Mouse (Mus musculus): ENCODE results near the gene Hoxc8.

Gene Hoxc8

DNA sequence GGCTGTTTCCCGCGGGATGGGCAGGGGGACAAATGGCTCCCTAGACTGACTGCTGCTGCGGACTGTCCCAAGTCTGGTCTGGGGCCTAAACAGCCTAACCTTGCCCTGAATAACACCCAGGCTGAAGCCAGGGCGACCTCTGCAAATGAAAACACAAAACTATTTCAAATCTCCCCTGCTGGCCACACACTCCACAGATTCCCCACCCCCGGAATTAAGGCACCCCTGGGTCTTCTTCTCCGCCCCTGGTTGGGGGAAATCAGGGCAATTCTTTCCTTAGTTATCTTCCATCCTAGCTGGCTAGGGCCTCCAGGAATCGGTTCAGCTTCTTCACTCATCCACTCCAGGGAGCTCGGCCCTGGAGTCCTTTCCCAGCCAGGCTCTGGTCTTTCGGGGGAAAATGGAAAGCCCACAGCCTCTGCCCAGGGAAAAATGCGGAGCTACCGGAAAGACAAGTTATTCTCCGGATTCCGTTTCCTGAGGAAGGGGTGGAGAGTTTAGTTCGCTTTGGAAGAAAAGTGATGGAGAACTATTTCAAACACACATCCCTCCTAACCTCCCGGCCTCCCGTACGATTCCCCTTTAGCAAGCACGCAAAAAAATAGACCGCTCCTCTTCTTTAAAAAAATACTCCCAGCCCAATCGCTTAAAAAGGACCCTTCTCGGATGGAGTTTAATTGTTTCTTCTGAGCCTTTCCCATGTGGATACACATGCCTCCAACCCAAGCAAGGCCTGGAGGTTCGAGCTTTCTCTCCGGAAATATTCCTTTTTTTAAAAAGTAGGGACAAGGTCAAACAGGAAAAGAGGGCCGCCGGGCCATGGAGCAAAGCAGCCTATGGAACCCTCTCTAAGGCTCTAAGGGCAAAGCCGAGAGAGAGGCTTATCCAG, 25.2 kb upstream of the Hoxc8 start:
- DNase-seq (ENCODE audit: low read depth, low spot score) = no peak

GRCm38 (mm10) chr15:102965892-102966775, 24.3 kb upstream of the Hoxc8 start:
- DNase-seq (ENCODE audit: low read depth, low spot score) = peak; percentile 90

DNA sequence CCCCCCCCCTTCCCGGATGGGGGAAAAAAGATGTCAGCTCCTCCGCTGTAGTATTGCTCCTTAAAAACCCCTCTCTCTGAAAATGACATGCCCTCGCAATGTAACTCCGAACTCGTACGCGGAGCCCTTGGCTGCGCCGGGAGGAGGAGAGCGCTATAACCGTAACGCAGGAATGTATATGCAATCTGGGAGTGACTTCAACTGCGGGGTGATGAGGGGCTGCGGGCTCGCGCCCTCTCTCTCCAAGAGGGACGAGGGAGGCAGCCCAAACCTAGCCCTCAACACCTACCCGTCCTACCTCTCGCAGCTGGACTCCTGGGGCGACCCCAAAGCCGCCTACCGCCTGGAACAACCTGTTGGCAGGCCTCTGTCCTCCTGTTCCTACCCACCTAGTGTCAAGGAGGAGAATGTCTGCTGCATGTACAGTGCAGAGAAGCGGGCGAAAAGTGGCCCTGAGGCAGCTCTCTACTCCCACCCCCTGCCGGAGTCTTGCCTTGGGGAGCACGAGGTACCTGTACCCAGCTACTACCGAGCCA, 23.6 kb upstream of the Hoxc8 start, which contains the start of gene Hoxc10:
Gene Hoxc10 (plus strand): TSS at position 21 of the 536 bp plus-strand sequence.
- no peak for DNase-seq (ENCODE audit: low read depth, low spot score)

DNA sequence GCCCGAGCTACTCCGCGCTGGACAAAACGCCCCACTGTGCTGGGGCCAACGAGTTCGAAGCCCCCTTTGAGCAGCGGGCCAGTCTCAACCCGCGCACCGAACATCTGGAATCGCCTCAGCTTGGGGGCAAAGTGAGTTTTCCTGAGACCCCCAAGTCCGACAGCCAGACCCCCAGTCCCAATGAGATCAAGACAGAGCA, 23.2 kb upstream of the Hoxc8 start, which contains the start of gene Hoxc5:
Gene Hoxc5 (plus strand): TSS at position 132 of the 199 bp plus-strand sequence.
- no peak for DNase-seq (ENCODE audit: low read depth, low spot score)

DNA sequence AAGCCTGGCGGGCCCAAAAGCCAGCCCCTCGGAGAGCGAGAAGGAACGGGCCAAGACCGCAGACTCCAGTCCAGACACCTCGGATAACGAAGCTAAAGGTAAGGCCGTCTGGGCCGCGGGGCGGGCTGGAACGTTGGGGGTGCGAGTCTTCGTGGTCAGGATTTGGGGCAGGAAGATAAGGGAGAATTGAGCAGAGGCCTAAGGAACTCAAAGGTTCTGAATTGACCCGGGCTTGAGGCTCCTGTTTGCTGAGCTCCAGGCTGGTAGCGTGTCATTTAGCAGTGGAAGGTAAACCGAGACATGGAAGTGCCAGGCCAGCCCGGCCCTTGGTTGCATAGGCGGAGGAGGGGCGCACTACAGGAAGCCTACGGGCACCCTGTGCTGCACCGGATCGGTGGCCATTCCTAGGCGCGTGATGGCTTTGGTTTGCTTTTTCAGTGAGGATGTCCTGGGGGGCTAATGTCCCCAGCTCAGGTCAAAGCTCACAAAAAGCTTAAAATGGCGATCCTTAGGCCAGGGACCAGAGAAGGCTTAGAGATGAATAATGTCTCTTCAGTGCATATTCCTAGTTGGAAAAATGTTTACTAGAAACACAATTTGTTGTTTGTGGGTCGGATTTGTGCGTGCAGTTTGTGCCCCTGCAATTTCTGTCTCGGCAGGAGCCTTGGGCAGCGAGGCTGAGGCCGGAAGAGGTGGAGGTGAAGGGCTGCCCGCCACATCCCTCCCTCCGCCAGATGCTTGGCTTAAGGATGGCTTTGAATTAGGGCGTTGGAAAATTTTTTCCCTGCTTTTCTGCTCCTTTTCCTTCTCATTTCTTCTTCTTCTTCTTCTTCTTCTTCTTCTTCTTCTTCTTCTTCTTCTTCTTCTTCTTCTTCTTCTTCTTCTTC, 22.7 kb upstream of the Hoxc8 start:
- DNase-seq (ENCODE audit: low read depth, low spot score) = no peak

GRCm38 (mm10) chr15:102969296-102969695, 21.1 kb upstream of the Hoxc8 start:
- DNase-seq (ENCODE audit: low read depth, low spot score) = no peak

GRCm38 (mm10) chr15:102970740-102971139, 19.7 kb upstream of the Hoxc8 start:
- peak; percentile 67 for DNase-seq (ENCODE audit: low read depth, low spot score)

- DNase-seq (ENCODE audit: low read depth, low spot score) = no peak
Observed at GRCm38 (mm10) chr15:102972254-102972653, 18.2 kb upstream of the Hoxc8 start.

DNA sequence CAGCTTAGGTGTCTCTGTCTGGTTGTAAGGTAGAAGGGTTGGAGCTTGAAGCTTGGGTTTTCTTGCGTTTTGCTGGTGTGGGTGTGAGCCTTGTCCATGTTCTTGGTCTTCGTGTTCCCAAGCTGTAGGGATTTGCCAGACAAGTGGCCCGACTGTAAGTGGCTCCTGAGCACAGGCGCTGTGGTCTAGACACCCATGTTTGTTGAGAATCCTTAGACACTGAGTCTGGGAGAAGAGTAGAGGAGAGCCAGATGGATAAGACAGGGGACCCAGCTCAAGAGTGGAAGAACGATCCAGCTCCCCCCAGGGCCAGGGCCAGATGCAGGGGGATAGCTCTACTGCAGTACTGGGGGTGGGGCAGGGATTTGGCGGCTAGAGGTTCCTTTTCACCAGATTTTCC, 17.7 kb upstream of the Hoxc8 start:
- DNase-seq (ENCODE audit: low read depth, low spot score) = no peak

GRCm38 (mm10) chr15:102975034-102975433, 15.4 kb upstream of the Hoxc8 start:
- no peak for DNase-seq (ENCODE audit: low read depth, low spot score)

- no peak for DNase-seq (ENCODE audit: low read depth, low spot score)
Observed at GRCm38 (mm10) chr15:102975688-102976111, 14.7 kb upstream of the Hoxc8 start.

DNA sequence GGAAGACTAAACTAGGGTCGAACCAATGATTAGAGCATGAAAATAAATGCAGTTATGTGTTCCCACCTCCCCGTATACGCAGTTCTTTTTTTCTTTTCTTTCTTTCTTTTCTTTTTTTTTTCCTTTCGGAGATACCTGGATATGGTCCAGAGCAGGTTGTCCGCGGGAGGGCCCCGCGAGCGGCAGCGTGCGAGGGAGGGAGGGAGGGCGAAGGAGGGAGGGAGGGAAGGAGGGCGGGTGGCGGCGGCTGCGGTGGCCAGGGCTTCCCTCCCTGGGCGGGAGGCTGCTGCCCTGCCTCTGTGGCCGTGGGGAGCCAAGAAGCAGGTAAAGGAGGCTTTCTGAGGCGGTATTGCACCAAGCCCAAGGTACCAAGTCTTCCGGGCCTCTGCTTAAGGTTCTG, 14.2 kb upstream of the Hoxc8 start, which contains the start of gene Hoxc9:
Gene Hoxc9 (plus strand): TSS at position 269 of the 400 bp plus-strand sequence.
- DNase-seq (ENCODE audit: low read depth, low spot score) = no peak

- no peak for DNase-seq (ENCODE audit: low read depth, low spot score)
Observed at GRCm38 (mm10) chr15:102976631-102977422, 13.6 kb upstream of the Hoxc8 start.

GRCm38 (mm10) chr15:102977423-102977974, 12.9 kb upstream of the Hoxc8 start:
- no peak for DNase-seq (ENCODE audit: low read depth, low spot score)

DNA sequence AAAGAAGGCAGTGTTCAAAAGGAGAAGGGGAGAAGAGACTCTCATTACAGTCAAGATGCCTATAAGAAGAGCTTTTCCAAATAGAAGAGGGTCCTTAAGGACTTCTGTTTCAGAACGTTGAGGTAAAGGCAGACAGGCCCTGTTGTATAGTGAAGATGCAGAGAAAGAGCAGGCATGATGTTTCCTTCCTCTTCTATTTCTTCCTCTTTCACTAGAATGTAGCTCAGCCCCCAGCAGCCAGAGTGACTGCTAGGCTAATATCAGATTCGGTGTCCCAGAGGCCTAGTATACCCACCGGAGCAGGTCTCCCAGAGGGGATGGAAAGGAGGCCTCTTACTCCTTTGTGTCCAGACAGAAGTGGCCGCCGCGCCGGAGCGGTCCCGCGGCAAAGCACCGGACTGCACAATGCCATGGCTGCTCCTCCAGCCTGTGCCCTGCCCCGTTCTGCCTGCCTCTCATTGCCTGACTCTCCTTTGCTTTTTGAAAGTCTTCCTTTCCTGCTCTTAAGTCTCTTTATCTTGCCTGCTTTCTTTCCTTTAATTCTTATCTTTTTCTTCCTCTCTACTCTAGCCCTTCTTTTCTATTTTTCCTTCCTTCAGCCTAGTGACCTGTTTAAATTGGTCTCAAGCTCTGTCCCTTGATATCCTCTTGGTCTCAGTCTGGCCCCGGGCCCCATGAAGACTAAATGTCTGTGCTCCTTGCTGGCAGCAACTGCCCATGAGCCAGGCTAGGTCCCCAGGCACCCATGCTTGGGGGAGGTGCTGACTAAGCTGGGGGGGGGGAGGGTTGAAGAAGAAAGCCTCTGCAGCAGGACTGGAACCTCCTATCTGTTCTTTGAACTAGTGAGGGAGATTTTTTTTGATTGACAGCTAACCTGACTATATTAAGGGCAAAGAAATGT, 11.5 kb upstream of the Hoxc8 start:
- DNase-seq (ENCODE audit: low read depth, low spot score) = peak; percentile 31

DNA sequence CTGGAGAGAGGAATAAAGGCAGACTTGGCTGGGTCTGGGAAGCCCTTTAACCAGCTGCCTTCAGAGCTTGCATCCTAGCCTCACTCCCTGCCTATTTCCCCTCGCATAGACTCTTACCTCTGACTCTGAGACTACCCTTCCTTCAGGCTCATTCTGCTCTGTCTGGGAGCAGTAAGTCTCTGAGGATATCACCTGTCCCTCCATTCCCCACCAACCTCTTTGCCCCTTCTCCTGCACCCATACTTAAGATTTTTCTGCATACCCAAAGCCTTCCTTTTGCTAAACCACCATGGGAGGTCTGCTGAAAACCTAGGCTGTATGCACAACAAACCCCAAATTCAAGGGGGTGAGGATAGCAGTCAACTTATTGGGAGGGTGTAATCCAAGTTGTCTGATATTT, 10.5 kb upstream of the Hoxc8 start:
- no peak for DNase-seq (ENCODE audit: low read depth, low spot score)

DNA sequence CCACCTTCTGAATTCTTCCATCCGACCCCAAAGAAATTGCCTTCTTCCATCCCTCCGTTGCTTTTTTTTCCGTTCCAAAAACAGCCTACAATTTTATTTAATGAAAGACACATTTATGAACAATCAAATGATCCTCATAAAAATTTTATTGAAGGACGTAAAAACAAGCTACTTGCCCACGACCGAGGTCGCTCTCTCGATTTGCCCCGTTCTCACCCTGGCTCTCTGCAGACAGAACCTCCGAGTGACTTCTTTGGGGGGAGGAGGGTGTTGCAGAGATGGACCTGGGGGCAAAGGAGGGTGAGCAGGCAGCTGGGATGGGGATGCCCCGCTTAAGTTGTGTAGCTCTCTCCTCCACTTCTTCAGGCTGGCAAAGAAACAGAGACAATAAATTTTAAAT, 10.1 kb upstream of the Hoxc8 start:
- no peak for DNase-seq (ENCODE audit: low read depth, low spot score)

- DNase-seq (ENCODE audit: low read depth, low spot score) = peak; percentile 54
Observed at GRCm38 (mm10) chr15:102980912-102981311, 9.5 kb upstream of the Hoxc8 start.
